Mouse (Mus musculus) myocyte (in vitro differentiated cells): ENCODE measurements around the gene Znrd1as. TPM values are rescaled to one million over a fixed set of nuclear protein-coding genes. Genes with fewer than 3 reads are reported as not detected.

Experiments used
- H3K27me3 ChIP-seq: one replicate; pipeline ENCODE4 v1.6.1; 2011; ENCODE audit not compliant: control insufficient read depth, insufficient read depth, insufficient read length
- H3K36me3 ChIP-seq: one replicate; pipeline ENCODE4 v1.6.1; 2011; ENCODE audit not compliant: control insufficient read depth, insufficient read depth
- H3K4me2 ChIP-seq: one replicate; pipeline ENCODE4 v1.6.1; 2011; ENCODE audit warnings: low read depth, control low read depth
- H3K4me3 ChIP-seq: one replicate; pipeline ENCODE4 v1.5.1; 2011; ENCODE audit warnings: mild to moderate bottlenecking, control low read depth, moderate library complexity
- H3K79me2 ChIP-seq: one replicate; pipeline ENCODE4 v1.6.1; 2011; ENCODE audit not compliant: control insufficient read depth, insufficient read depth
- H3ac ChIP-seq: one replicate; pipeline ENCODE4 v1.6.1; 2011; ENCODE audit not compliant: control insufficient read depth, insufficient read length
- CEBPB ChIP-seq: IDR thresholded peaks from 2 replicates; pipeline ENCODE4 v1.6.1; 2011; ENCODE audit warnings: mild to moderate bottlenecking, moderate library complexity; ENCODE audit not compliant: poor library complexity, insufficient read depth, severe bottlenecking
- E2F4 ChIP-seq: IDR thresholded peaks from one replicate; pipeline ENCODE4 v1.6.1; 2011; ENCODE audit warnings: mild to moderate bottlenecking, control low read depth, moderate library complexity; ENCODE audit not compliant: insufficient read depth
- MAX ChIP-seq: IDR thresholded peaks from one replicate; pipeline ENCODE4 v1.6.1; 2011; ENCODE audit warnings: low read depth, mild to moderate bottlenecking, control low read depth
- MYOD1 ChIP-seq, 3 experiments: IDR thresholded peaks; one replicate each; pipeline ENCODE4 v1.6.1; 2011; ENCODE audit warnings: control low read depth in 2 of 3, low read depth in 2 of 3, mild to moderate bottlenecking in 2 of 3, moderate library complexity in 1 of 3; ENCODE audit not compliant: insufficient read length in 2 of 3, control insufficient read depth in 1 of 3
- MYOG ChIP-seq, 3 experiments: IDR thresholded peaks; one replicate each; pipeline ENCODE4 v1.6.1; 2011; ENCODE audit warnings: control low read depth in 2 of 3, low read depth in 2 of 3, mild to moderate bottlenecking in 2 of 3; ENCODE audit not compliant: insufficient read length in 2 of 3, control insufficient read depth in 1 of 3, insufficient read depth in 1 of 3
- POLR2A ChIP-seq: IDR thresholded peaks from one replicate; pipeline ENCODE4 v1.6.1; 2011; ENCODE audit warnings: low read depth, mild to moderate bottlenecking, control low read depth, moderate library complexity; ENCODE audit not compliant: insufficient read length
- POLR2AphosphoS2 ChIP-seq: IDR thresholded peaks from one replicate; pipeline ENCODE4 v1.6.1; 2011; ENCODE audit warnings: low read depth, control low read depth; ENCODE audit not compliant: insufficient read length
- REST ChIP-seq: IDR thresholded peaks from one replicate; pipeline ENCODE4 v1.6.1; 2011; ENCODE audit warnings: mild to moderate bottlenecking, control low read depth, moderate library complexity; ENCODE audit not compliant: insufficient read depth, insufficient read length
- SRF ChIP-seq: IDR thresholded peaks from one replicate; pipeline ENCODE4 v1.6.1; 2011; ENCODE audit warnings: low read depth; ENCODE audit not compliant: control insufficient read depth, insufficient read length
- TCF12 ChIP-seq: IDR thresholded peaks from one replicate; pipeline ENCODE4 v1.6.1; 2011; ENCODE audit warnings: mild to moderate bottlenecking, control low read depth; ENCODE audit not compliant: poor library complexity, insufficient read depth, severe bottlenecking
- TCF3 ChIP-seq: IDR thresholded peaks from one replicate; pipeline ENCODE4 v1.6.1; 2011; ENCODE audit warnings: low read depth, control low read depth; ENCODE audit not compliant: insufficient read length
- USF1 ChIP-seq: IDR thresholded peaks from one replicate; pipeline ENCODE4 v1.6.1; 2011; ENCODE audit warnings: low read depth, mild to moderate bottlenecking, control low read depth, moderate library complexity
- polyA plus RNA-seq: library from polyadenylated mRNA; unstranded; fragments of >200 nt; fragmentation: generic; extraction: Trizol; gene quantifications from one replicate; pipeline ENCODE4 v1.2.1, GENCODE M21; 2012; ENCODE audit warnings: missing spikeins

Gene Znrd1as
- polyA plus RNA-seq, 1 experiment = 6.1 TPM

DNA sequence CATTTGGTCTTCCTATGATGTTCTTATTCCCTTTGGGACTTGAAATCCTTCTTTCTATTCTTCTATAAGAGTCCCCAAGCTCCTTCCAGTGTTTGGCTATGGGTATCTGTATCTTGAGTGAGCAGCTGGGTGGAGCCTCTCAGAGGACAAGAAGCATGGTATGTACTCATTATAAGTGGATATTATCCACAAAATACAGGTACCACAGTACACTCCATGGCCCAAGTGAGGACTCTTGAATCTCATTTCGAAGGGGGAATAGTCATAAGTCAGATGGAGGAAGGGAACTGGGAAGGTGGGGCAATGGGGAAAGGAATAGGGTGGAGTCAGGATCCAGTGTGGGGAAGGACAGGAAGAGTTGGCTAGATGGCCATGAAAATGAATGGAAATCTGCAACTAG lies 5.3 kb upstream of the Znrd1as start:
- TF ChIP-seq MYOG (IDR thresholded peaks at IDR 0.05; ENCODE audit: control insufficient read depth in 1 of 3, insufficient read depth in 1 of 3, insufficient read length in 2 of 3, low read depth in 2 of 3) (no peak), MYOD1 (IDR thresholded peaks at IDR 0.05; ENCODE audit: control insufficient read depth in 1 of 3, insufficient read length in 2 of 3, low read depth in 2 of 3) (no peak), POLR2AphosphoS2 (no peak), SRF (no peak), E2F4 (no peak), CEBPB (no peak), POLR2A (no peak), REST (no peak), TCF3 (no peak), MAX (no peak), USF1 (no peak), TCF12 (no peak)

DNA sequence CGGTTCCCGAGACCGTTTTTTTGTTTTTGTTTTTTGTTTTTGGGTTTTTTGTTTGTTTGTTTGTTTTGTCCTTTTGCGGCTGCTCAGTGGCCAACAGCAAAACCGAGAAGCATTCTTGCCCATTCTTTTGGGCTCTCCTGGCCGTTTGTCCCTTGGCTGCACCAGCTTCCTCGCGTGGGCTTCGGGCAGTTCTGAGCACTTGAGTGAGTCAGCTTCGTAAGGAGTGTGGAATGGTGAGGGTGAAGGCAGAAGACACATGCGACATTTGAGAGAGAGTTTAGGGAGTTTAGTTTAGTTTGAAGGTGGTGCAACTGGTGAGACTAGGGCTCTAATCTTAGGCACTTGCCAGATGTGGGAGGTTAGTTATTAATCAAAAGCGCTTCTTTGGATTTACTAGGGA lies 492 bp downstream of the Znrd1as start:
- Histone ChIP-seq H3ac (peak overlapping the region; percentile 8), H3K79me2 (peaks cover 21% of the 10 kb centered on the region), H3K36me3 (peaks cover 13% of the 10 kb centered on the region), H3K4me2 (peak overlapping the region; percentile 81), H3K4me3 (peak overlapping the region; percentile 93), H3K27me3 (no peaks in the 10 kb centered on the region)
- TF ChIP-seq TCF3 (no peak), REST (no peak), MYOD1 (IDR thresholded peaks at IDR 0.05; ENCODE audit: control insufficient read depth in 1 of 3, insufficient read length in 2 of 3, low read depth in 2 of 3) (no peak), MAX (no peak), CEBPB (no peak), USF1 (no peak), POLR2A (no peak), POLR2AphosphoS2 (no peak), TCF12 (no peak)

More for the DNA sequence above, 5.3 kb upstream of the Znrd1as start:
- Histone ChIP-seq H3ac (no peak overlapping the region), H3K79me2 (peaks cover 28% of the 10 kb centered on the region), H3K36me3 (peaks cover 17% of the 10 kb centered on the region), H3K4me2 (no peak overlapping the region), H3K27me3 (no peaks in the 10 kb centered on the region), H3K4me3 (no peak overlapping the region)

DNA sequence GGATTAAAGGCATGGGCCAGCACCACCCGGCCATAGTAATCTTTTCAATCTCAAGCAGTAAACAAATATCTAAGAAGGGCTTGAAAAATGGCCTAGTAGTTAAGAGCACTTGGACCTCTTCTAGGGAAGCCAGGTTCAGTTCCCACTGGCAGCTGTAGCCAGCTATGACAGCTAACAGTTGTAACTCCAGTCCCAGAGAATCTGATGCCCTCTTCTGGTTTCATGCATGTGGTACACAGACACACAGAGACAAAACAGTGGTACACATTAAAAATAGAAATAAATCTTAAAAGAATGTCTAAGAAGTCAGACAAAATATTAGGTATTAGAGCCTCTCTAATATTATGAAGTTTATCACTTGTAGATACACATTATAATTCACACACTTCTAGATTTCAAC lies 2.7 kb downstream of the Znrd1as start:
- Histone ChIP-seq H3K79me2 (peaks cover 21% of the 10 kb centered on the region), H3K36me3 (peaks cover 8% of the 10 kb centered on the region), H3K4me2 (no peak overlapping the region), H3K27me3 (no peaks in the 10 kb centered on the region), H3ac (no peak overlapping the region), H3K4me3 (no peak overlapping the region)
- TF ChIP-seq TCF12 (no peak), POLR2AphosphoS2 (no peak), TCF3 (no peak), MYOD1 (IDR thresholded peaks at IDR 0.05; ENCODE audit: control insufficient read depth in 1 of 3, insufficient read length in 2 of 3, low read depth in 2 of 3) (no peak), REST (no peak), SRF (no peak)

DNA sequence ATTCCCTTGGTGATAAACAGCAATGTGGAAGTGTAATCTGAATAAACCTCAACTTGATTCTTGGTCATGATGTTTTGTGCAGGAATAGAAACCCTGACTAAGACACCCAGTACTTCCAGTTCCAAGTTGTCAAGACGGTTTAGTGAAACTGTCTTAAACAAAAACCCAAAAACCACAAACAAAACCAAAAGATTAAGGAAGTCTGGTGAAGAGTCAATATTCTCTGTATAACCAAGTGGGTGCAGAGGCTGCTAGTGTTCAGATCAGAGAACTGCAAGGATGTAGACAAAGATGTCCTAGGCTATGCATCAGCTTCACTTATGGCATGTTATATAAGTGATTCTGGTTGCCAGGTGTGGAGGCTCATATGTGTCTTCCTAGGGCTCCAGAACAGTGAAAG lies 8.5 kb downstream of the Znrd1as start:
- Histone ChIP-seq H3K27me3 (no peaks in the 10 kb centered on the region), H3ac (no peak overlapping the region), H3K36me3 (no peaks in the 10 kb centered on the region), H3K4me3 (no peak overlapping the region), H3K4me2 (no peak overlapping the region), H3K79me2 (no peaks in the 10 kb centered on the region)
- TF ChIP-seq MYOD1 (IDR thresholded peaks at IDR 0.05; ENCODE audit: control insufficient read depth in 1 of 3, insufficient read length in 2 of 3, low read depth in 2 of 3) (no peak), TCF12 (no peak), SRF (no peak), POLR2A (no peak), USF1 (no peak), POLR2AphosphoS2 (no peak), CEBPB (no peak), E2F4 (no peak), MAX (no peak), REST (no peak), MYOG (IDR thresholded peaks at IDR 0.05; ENCODE audit: control insufficient read depth in 1 of 3, insufficient read depth in 1 of 3, insufficient read length in 2 of 3, low read depth in 2 of 3) (no peak), TCF3 (no peak)

DNA sequence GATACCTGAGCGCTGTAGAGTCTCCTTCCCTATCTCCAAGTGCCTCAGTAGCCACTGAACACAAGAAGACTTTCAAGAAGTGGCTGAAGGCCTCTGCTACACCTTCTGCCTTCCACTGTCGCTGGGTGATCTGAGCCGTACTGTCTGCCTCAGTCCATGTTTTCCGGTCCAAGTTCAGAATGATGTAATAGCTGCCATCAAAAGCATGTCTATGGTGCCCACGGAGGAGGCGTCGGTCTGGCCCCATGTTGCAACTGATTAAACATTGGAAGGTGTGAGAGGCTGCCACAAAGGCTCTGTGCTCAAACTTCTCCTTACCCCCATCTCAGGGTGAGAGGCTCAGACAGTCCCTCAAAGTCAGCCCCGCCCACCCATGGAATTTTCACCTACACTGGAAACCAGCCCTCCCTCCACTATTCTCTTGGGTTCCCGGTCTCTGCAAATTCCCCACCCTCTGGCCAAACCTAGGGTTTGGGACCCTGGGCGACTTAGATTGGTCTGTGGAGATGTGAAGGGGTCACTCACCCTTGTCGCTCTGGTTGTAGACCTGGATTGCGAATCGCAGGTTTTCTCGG lies 12.0 kb downstream of the Znrd1as start:
- Histone ChIP-seq H3K27me3 (no peaks in the 10 kb centered on the region), H3ac (no peak overlapping the region), H3K4me3 (no peak overlapping the region), H3K36me3 (no peaks in the 10 kb centered on the region), H3K4me2 (no peak overlapping the region), H3K79me2 (no peaks in the 10 kb centered on the region)
- TF ChIP-seq POLR2AphosphoS2 (no peak), MYOD1 (IDR thresholded peaks at IDR 0.05; ENCODE audit: control insufficient read depth in 1 of 3, insufficient read length in 2 of 3, low read depth in 2 of 3) (no peak), POLR2A (no peak), TCF12 (no peak), MAX (no peak), USF1 (no peak), SRF (no peak), MYOG (IDR thresholded peaks at IDR 0.05; ENCODE audit: control insufficient read depth in 1 of 3, insufficient read depth in 1 of 3, insufficient read length in 2 of 3, low read depth in 2 of 3) (no peak), CEBPB (no peak), REST (no peak), E2F4 (no peak), TCF3 (no peak)
